Mouse (Mus musculus) effector memory CD4-positive, alpha-beta T cell, adult 7 months (primary cell): ENCODE measurements around the gene Siglec1. TPM values are rescaled to one million over a fixed set of nuclear protein-coding genes. Genes with fewer than 3 reads are reported as not detected.

Source experiments
- polyA plus RNA-seq: library from polyadenylated mRNA; unstranded; fragments of 100-300 nt; shearing (Covaris generic); gene quantifications from one replicate; pipeline ENCODE4 v1.2.1, GENCODE M21; 2017

The Siglec1 gene
- 0.33 TPM for polyA plus RNA-seq

DNA sequence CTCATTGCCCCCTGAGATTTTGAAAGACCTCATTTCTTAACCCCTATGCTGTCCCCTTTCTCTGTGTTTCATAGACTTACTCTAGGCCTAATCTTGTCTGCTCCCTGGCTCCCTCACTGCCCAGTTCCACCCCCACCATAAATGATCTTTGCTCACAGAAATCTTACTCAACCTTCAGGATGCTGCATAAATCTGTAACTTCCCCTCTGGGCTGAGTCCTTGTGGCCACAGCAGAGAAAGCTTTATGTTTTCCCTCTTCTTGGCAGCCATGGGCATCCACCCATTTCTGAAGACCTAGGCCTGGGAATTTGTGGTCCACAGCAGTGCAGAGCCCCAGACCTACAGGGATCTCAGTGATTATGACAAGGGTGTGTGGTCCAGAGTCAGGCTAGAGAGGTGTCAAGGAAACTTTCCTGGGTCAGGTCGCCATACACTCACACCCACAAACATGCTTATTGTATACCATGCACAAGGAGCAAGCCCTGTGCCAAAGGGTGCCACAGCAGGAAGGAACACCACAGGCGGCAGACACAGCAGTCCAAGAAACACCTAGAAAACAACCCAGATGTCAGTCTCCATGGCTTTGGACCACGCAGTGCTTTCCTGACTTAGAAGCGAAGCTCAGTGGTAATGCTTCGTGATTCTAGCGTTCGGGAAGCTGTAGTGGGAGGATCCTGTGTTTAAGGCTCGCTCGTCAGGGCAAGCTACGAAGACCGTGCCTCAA is at the start of gene Siglec1:
TSS of gene Siglec1 (minus strand) at position 99 of the 724 bp plus-strand sequence.

DNA sequence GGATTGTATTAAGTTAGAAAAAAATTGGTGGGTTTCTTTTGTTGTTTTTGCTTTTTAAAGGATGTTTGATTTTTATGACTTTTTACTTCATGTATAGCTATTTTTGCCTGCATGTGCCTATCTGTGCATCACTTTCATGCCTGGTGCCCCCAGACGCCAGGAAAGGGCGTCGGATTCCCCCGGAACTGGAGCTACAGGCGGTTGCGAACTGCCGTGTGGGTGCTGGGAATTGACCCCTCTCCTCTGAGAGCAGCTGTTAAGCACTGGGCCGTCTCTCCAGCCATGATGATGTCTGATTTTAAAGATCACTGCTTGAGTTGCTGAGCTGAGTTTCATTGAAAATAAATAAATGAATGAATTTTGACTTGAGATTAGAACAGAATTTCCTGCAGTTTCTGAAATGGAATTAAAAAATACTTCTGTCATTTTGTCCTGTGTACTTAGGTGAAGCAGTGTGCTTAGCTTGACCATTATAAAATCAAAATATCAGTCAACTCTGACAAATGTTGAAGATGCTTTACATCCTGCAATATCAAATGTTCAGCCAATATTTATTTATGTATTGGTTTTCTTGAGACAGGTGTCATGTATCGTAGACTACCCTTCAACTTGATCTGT is 46.5 kb upstream of the Siglec1 start, which contains the start of gene Gm11037:
TSS of gene Gm11037 (plus strand) at position 568 of the 618 bp plus-strand sequence.

DNA sequence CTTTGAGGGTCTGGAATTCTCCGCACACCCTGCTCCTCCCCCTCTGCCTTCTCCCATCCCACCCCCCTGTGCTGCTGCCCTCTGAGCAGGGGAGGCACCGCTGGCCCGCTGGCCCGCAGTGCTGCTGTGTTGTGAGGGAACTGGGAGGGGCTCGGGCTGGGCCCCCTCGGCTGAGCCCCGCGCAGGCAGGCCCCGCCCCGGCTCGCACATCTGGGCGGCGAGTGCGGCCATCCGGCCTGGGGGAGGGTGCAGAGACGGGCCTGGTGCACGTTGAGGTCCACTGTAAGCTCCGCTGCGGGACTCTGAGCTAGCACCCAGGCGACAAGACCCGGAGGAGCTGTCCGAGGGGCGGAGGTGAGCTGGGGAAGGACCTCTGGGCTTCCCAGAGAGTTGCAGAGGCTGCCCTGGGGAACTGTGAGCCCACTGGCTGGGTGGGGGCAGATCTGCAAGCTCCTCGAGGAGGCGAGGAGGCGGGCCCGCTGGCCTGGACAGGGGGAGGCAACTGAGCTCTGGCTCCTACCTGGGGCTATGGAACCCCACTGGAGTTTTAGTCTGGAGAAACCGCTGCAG is 40.7 kb upstream of the Siglec1 start, which contains the start of gene Hspa12b:
TSS of gene Hspa12b (plus strand) at position 120 of the 570 bp plus-strand sequence.

DNA sequence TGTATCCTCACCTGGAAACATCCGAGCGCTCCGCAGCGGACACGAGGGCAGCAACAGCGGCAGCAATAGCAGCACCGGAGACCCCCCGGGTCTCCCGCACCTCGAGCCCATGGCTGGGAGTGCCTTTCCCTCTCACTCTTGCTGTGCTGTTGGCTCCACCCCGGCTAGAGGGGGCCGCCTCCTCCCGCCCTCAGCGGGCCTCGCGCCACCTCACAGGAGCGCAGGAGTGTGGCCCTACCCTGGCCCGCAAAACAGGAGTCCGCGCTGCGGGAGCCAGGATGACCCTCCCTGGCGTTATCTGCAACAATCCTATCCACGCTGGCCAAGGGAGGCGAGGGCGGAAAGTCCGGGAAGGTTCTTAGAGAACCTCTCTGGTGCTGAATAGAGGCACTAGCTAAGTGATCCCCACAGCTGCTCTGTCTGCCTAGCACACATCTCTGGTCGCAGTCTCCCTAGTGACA is 23.1 kb downstream of the Siglec1 start, which contains the start of gene Adam33:
TSS of gene Adam33 (minus strand) at position 411 of the 461 bp plus-strand sequence.

DNA sequence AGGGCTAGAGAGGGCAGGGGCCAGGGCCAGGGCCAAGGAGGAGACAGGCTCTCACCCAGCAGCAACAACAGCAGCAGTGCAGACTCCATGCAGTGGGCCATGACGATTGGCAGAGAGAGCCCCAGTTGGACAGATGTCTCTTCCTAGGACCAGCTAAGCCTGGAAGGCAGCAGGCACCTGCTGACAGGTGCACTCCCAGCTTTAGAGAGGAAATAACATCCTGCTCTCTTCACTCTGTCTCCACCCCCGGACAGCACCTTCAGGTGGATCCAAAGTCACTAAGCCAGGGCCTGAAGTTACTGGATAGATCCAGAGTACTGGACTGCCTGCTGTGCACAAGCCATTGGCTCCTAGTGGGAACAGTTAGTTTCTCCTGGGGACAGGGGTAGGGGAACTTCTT is 43.6 kb downstream of the Siglec1 start, which contains the start of gene Gfra4:
TSS of gene Gfra4 (minus strand) at position 101 of the 400 bp plus-strand sequence.

Other genes with a start within 250 kb of the Siglec1 start
- 15.9 TPM for gene 4930402H24Rik, start 180.4 kb downstream of the Siglec1 start, polyA plus RNA-seq
- gene Atrn, start 180.3 kb downstream of the Siglec1 start, polyA plus RNA-seq, result 11.7 TPM
- gene Gfra4, start 43.7 kb downstream of the Siglec1 start, polyA plus RNA-seq, result not detected
- not detected for gene Adam33, start 23.0 kb downstream of the Siglec1 start, polyA plus RNA-seq
- 0.39 TPM for gene Hspa12b, start 40.5 kb upstream of the Siglec1 start, polyA plus RNA-seq
- gene Gm11037, start 46.7 kb upstream of the Siglec1 start, polyA plus RNA-seq, result not detected
- gene 1700037H04Rik, start 73.3 kb upstream of the Siglec1 start, polyA plus RNA-seq, result 37.9 TPM
- gene Cenpb, start 93.3 kb upstream of the Siglec1 start, polyA plus RNA-seq, result 11.1 TPM
- gene Cdc25b, start 100.2 kb upstream of the Siglec1 start, polyA plus RNA-seq, result 65.8 TPM
- 0.34 TPM for gene Spef1, start 100.5 kb upstream of the Siglec1 start, polyA plus RNA-seq
- 10.6 TPM for gene Ap5s1, start 120.3 kb upstream of the Siglec1 start, polyA plus RNA-seq
- gene Mavs, start 147.3 kb upstream of the Siglec1 start, polyA plus RNA-seq, result 9.9 TPM
- gene Pank2, start 175.7 kb upstream of the Siglec1 start, polyA plus RNA-seq, result 104 TPM